Mouse (Mus musculus) MEL (cell line): Measurements from ENCODE around the gene Bag6.

ENCODE experiments used
- CTCF ChIP-seq, 3 experiments: IDR thresholded peaks in 2 of 3; conservative IDR thresholded peaks in 1 of 3; 2 replicates each; pipeline ENCODE4 v1.5.1; 2011 to 2012; ENCODE audit warnings: low read length in 3 of 3, low read depth in 2 of 3, mild to moderate bottlenecking in 2 of 3, improper control_type of control experiment in 1 of 3, inconsistent platforms in 1 of 3, mixed read lengths in 1 of 3, moderate library complexity in 1 of 3; ENCODE audit not compliant: control insufficient read depth in 1 of 3, insufficient read depth in 1 of 3, poor library complexity in 1 of 3, severe bottlenecking in 1 of 3
- EP300 ChIP-seq, 2 experiments: IDR thresholded peaks; 2 replicates each; pipeline ENCODE4 v1.6.1; 2011; ENCODE audit warnings: improper control_type of control experiment in 2 of 2, low read length in 2 of 2, low read depth in 1 of 2, mild to moderate bottlenecking in 1 of 2
- MAZ ChIP-seq: IDR thresholded peaks from 2 replicates; pipeline ENCODE4 v1.6.1; 2012; ENCODE audit warnings: low read depth, mild to moderate bottlenecking, inconsistent platforms, low read length, improper control_type of control experiment
- MXI1 ChIP-seq: IDR thresholded peaks from 2 replicates; pipeline ENCODE4 v1.6.1; 2011; ENCODE audit warnings: mild to moderate bottlenecking, low read depth, low read length, improper control_type of control experiment
- MYC ChIP-seq: IDR thresholded peaks from 2 replicates; pipeline ENCODE4 v1.6.1; 2011; ENCODE audit warnings: low read depth, mild to moderate bottlenecking, low read length, improper control_type of control experiment, moderate library complexity
- POLR2A ChIP-seq, 2 experiments: IDR thresholded peaks; 2 replicates each; pipeline ENCODE4 v1.6.1; 2011 to 2012; ENCODE audit warnings: low read length in 2 of 2, mild to moderate bottlenecking in 2 of 2, control low read depth in 1 of 2, improper control_type of control experiment in 1 of 2, low read depth in 1 of 2, moderate library complexity in 1 of 2; ENCODE audit not compliant: control insufficient read depth in 1 of 2, insufficient read depth in 1 of 2, poor library complexity in 1 of 2
- POLR2AphosphoS2 ChIP-seq: IDR thresholded peaks from 2 replicates; pipeline ENCODE4 v1.6.1; 2011; ENCODE audit warnings: low read length, improper control_type of control experiment
- TAL1 ChIP-seq: IDR thresholded peaks from 2 replicates; pipeline ENCODE4 v1.6.1; 2012; ENCODE audit warnings: mild to moderate bottlenecking, inconsistent platforms, low read length, moderate library complexity, mixed read lengths
- TCF12 ChIP-seq: IDR thresholded peaks from 2 replicates; pipeline ENCODE4 v1.6.1; 2014; ENCODE audit warnings: low read depth, mild to moderate bottlenecking, inconsistent platforms, low read length, improper control_type of control experiment, moderate library complexity
- UBTF ChIP-seq: IDR thresholded peaks from 2 replicates; pipeline ENCODE4 v1.6.1; 2012; ENCODE audit warnings: low read depth, mild to moderate bottlenecking, inconsistent platforms, low read length, improper control_type of control experiment, moderate library complexity, borderline replicate concordance; ENCODE audit not compliant: insufficient read depth
- USF2 ChIP-seq, 2 experiments: IDR thresholded peaks; 2 replicates each; pipeline ENCODE4 v1.6.1; 2011 to 2012; ENCODE audit warnings: improper control_type of control experiment in 2 of 2, low read length in 2 of 2, borderline replicate concordance in 1 of 2, inconsistent platforms in 1 of 2, low read depth in 1 of 2, mild to moderate bottlenecking in 1 of 2; ENCODE audit not compliant: insufficient read depth in 1 of 2
- ZNF384 ChIP-seq: IDR thresholded peaks from 2 replicates; pipeline ENCODE4 v1.6.1; 2012; ENCODE audit warnings: low read depth, mild to moderate bottlenecking, inconsistent platforms, low read length, improper control_type of control experiment

DNA sequence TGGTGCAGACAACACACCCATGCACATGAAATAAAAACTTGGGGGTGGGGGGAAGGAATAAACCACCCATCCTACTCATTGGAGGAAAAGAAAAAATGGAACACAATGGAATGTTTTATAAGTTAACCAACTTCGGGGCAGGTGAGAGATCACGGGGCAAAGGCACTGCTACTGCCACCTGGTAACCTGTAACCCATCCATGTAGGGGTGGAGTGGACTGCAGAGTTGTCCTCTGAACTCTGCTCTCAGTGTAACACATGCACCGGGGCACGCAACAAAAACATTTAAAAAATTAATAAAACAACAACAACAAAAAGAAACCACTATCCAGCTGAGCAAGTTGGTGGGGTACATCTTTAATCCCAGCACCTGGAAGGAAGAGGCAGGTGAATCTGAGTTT, 17.1 kb downstream of the Bag6 start:
- TF ChIP-seq CTCF (IDR thresholded peaks at IDR 0.05 in 2 of 3, conservative IDR thresholded peaks at IDR 0.05 in 1 of 3; ENCODE audit: control insufficient read depth in 1 of 3, insufficient read depth in 1 of 3, low read depth in 2 of 3, low read length in 3 of 3, poor library complexity in 1 of 3, severe bottlenecking in 1 of 3) (no peak), ZNF384 (no peak), POLR2AphosphoS2 (no peak), POLR2A (IDR thresholded peaks at IDR 0.05; ENCODE audit: control insufficient read depth in 1 of 2, insufficient read depth in 1 of 2, low read depth in 1 of 2, low read length in 2 of 2, poor library complexity in 1 of 2) (no peak), TCF12 (no peak), MAZ (no peak), MXI1 (no peak), EP300 (IDR thresholded peaks at IDR 0.05; ENCODE audit: low read depth in 1 of 2, low read length in 2 of 2) (no peak), TAL1 (no peak), MYC (no peak), UBTF (no peak), USF2 (IDR thresholded peaks at IDR 0.05; ENCODE audit: borderline replicate concordance in 1 of 2, insufficient read depth in 1 of 2, low read depth in 1 of 2, low read length in 2 of 2) (no peak)
